Mouse (Mus musculus): ENCODE measurements around the gene Eif5. TPM values are rescaled to one million over a fixed set of nuclear protein-coding genes. Genes with fewer than 3 reads are reported as not detected.
A peak's percentile ranks its signal among the peaks of the same experiment; 100 is the strongest.

Eif5 gene
- total and polyA plus RNA-seq, 3 experiments = 201 to 330 (median 276) TPM

DNA sequence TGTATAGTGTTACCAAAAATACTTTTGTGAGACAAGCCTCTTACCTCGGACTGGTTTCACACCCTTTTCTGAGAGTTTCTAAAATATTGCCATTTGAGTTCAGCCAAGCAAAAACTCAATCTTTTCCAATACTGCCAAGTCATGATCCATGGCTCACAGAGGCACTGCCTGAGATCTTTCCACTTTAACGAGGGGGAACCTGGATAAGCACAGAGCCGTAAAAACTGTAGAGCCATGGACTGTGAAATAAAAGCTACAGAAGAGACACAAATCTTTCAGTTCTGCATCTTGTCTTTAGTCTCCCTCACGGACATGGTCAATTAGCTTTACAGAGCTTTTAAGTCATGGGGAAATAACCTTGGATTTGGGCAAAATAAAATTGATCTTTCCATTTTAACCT is 1.1 kb upstream of the Eif5 start:
- Histone ChIP-seq H3K4me3 (ENCODE audit: control insufficient read depth in 1 of 2, insufficient read depth in 1 of 2, low read depth in 2 of 2, low read length in 2 of 2) (peak overlapping the region; percentile 66 to 71), H3K9me3 (replicated peaks; ENCODE audit: insufficient read depth, low read length) (no peaks in the 10 kb centered on the region), H3K9ac (ENCODE audit: control insufficient read depth, low read depth, low read length, poor library complexity, severe bottlenecking) (peak overlapping the region; percentile 89), H3K27ac (ENCODE audit: control insufficient read depth, low read depth, low read length) (peak overlapping the region; percentile 10; the same call in 1 of the 2 replicates), H3K36me3 (ENCODE audit: control insufficient read depth in 1 of 2, insufficient read depth in 2 of 2, low read length in 2 of 2) (peaks cover 23 to 38% of the 10 kb centered on the region in 2 experiments), H3K79me2 (ENCODE audit: control insufficient read depth, insufficient read depth, low read length, poor library complexity) (peaks cover 31% of the 10 kb centered on the region), H3K27me3 (ENCODE audit: control insufficient read depth in 1 of 2, insufficient read depth in 2 of 2, low read length in 2 of 2) (no peaks in the 10 kb centered on the region), H3K4me1 (ENCODE audit: control insufficient read depth in 1 of 2, insufficient read depth in 2 of 2, low read length in 2 of 2) (peaks cover 20 to 31% of the 10 kb centered on the region in 2 experiments)
- TF ChIP-seq TCF12 (IDR thresholded peaks at IDR 0.05; ENCODE audit: low read depth, low read length) = 0 out of 2 replicates have a peak, but pooled peaks have one; percentile 11
- no peak for TF ChIP-seq KAT2A (conservative IDR thresholded peaks at IDR 0.05; ENCODE audit: low read depth, low read length)
- TF ChIP-seq GABPA (IDR thresholded peaks at IDR 0.05; ENCODE audit: low read depth, low read length) = no peak
- TF ChIP-seq E2F4 (IDR thresholded peaks at IDR 0.05; ENCODE audit: borderline replicate concordance, low read depth, low read length) = no peak
- no peak for TF ChIP-seq NELFE (IDR thresholded peaks at IDR 0.05; ENCODE audit: low read depth, low read length)
- TF ChIP-seq ETS1 (IDR thresholded peaks at IDR 0.05; ENCODE audit: low read depth, low read length) = no peak
- 0 out of 4 replicates have a peak, but pooled peaks of 1 of the 2 experiments have one; percentile 9 for TF ChIP-seq EP300 (IDR thresholded peaks at IDR 0.05; ENCODE audit: low read depth in 1 of 2, low read length in 2 of 2)
- TF ChIP-seq CTCF (IDR thresholded peaks at IDR 0.05 in 2 of 3, conservative IDR thresholded peaks at IDR 0.05 in 1 of 3; ENCODE audit: control insufficient read depth in 1 of 3, insufficient read depth in 1 of 3, low read depth in 2 of 3, low read length in 3 of 3, poor library complexity in 1 of 3, severe bottlenecking in 1 of 3) = no peak
- TF ChIP-seq HCFC1 (IDR thresholded peaks at IDR 0.05; ENCODE audit: low read depth, low read length) = no peak
- no peak for TF ChIP-seq UBTF (IDR thresholded peaks at IDR 0.05; ENCODE audit: borderline replicate concordance, insufficient read depth, low read depth, low read length)
- no peak for TF ChIP-seq NRF1 (IDR thresholded peaks at IDR 0.05; ENCODE audit: insufficient read depth, low read depth, low read length, poor library complexity, severe bottlenecking)
- no peak for TF ChIP-seq CHD1 (IDR thresholded peaks at IDR 0.05; ENCODE audit: low read depth, low read length)
- no peak for TF ChIP-seq RCOR1 (IDR thresholded peaks at IDR 0.05; ENCODE audit: low read depth, low read length)
- peak; percentile 53 for DNase-seq (ENCODE audit: low read depth, low spot score)

DNA sequence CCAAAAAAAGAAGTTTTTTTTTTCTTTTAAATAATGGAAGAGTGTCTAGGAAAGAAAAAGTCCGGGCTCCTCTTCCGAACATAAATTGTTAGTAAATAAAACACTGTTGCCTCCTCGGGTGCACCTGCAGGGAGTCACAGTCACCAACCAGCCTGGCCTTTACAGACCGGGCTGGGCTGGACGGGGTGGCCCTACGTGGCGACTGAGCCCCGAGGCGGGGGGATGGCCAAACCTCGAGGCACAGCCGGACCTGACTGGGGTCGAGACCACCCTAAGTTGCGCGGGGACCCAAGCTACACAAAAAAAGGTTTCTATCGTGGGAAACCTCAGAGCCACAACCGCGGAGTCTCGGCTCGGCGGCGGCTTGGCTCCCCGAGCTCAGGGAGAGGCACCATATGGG is 475 bp upstream of the Eif5 start:
- Histone ChIP-seq H3K27me3 (ENCODE audit: control insufficient read depth in 1 of 2, insufficient read depth in 2 of 2, low read length in 2 of 2) (no peaks in the 10 kb centered on the region), H3K4me3 (ENCODE audit: control insufficient read depth in 1 of 2, insufficient read depth in 1 of 2, low read depth in 2 of 2, low read length in 2 of 2) (peak overlapping the region; percentile 66 to 71), H3K27ac (ENCODE audit: control insufficient read depth, low read depth, low read length) (peak overlapping the region; percentile 51), H3K79me2 (ENCODE audit: control insufficient read depth, insufficient read depth, low read length, poor library complexity) (peaks cover 31% of the 10 kb centered on the region), H3K9me3 (replicated peaks; ENCODE audit: insufficient read depth, low read length) (no peaks in the 10 kb centered on the region), H3K36me3 (ENCODE audit: control insufficient read depth in 1 of 2, insufficient read depth in 2 of 2, low read length in 2 of 2) (peaks cover 29 to 44% of the 10 kb centered on the region in 2 experiments), H3K4me1 (ENCODE audit: control insufficient read depth in 1 of 2, insufficient read depth in 2 of 2, low read length in 2 of 2) (peaks cover 24 to 35% of the 10 kb centered on the region in 2 experiments), H3K9ac (ENCODE audit: control insufficient read depth, low read depth, low read length, poor library complexity, severe bottlenecking) (peak overlapping the region; percentile 89)
- TF ChIP-seq TBP (IDR thresholded peaks at IDR 0.05; ENCODE audit: low read depth, low read length) (no peak), ZMIZ1 (IDR thresholded peaks at IDR 0.05; ENCODE audit: low read depth, low read length) (0 out of 2 replicates have a peak, but pooled peaks have one; percentile 29)
- no peak for DNase-seq (ENCODE audit: low read depth, low spot score)
